8 mouse cellular contexts compared by ENCODE assay signal in the genomic region with DNA sequence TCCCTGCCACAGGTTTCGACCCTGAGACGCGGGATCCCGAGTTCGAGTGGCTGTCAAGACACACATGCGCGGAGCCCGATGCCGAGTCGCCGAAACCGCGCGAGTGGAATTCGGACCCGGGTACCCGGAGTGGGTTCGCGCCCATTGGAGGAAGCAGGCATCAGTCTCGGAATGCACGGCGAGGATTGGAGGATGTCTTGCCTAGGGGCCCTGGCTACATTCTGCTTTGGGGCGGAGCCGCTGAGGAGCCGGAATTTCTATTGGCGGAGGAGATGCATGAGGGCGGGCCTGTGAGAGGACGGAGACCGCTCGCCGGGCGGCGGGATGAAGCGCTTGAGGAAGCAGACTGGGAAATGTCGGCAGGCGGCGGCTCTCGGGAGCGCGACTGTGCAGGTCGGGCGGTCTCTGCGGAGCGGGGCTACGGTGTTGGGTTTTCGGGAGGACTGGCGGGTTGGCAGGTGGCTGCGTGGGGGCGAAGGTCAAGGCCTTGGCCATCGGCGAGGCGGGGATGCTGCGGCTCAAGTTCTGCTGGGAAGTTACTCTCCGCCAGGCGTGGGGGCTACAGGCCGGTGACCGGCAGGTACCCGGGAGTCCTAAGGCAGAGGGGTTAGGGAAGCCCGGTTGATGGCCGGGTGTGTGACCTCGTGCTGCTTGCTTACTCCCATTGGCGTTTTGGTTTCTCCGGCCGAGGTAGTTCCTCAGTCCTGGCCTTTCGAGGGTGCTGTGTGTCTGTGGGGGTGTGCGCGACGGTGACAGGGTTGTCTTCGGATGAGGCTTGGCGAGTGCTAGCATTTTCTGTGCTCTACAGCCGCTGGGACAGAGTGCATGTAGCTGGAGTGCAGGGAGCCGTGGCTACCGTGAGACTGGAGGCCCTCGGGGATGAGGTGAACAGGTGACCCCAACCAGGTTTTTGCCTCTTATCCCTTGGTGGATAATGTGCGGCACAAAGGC. TPM values are rescaled to one million over a fixed set of nuclear protein-coding genes. Genes with fewer than 3 reads are reported as not detected.
A peak's percentile ranks its signal among the peaks of the same experiment; 100 is the strongest.
DNase-seq lines count a peak whose midpoint lies in the region; ATAC-seq and TF ChIP-seq lines count a peak whose summit lies in the region.

No protein-coding gene starts in this region.

- ATAC-seq in G1E (ENCODE audit: extremely low read depth, insufficient number of reproducible peaks, low FRiP score, poor library complexity, severe bottlenecking): peak; percentile 88
- peak; percentile 100 for ATAC-seq in forebrain, postnatal 0 days
- peak; percentile 98 for ATAC-seq in lung, embryonic 15.5 days (ENCODE audit: borderline replicate concordance, extremely low read depth, low FRiP score, low TSS enrichment)

- peak overlapping the region; percentile 64 for H3K9ac ChIP-seq in forebrain, postnatal 0 days
- H3K9ac ChIP-seq in lung, embryonic 15.5 days: peak overlapping the region; percentile 59

- no peak overlapping the region for H3K27ac ChIP-seq in forebrain, postnatal 0 days (ENCODE audit: low read depth, low read length)
- H3K27ac ChIP-seq in lung, embryonic 15.5 days: peak overlapping the region; percentile 20

- H3K4me3 ChIP-seq in G1E (ENCODE audit: low read depth, low read length): peak overlapping the region; percentile 99
- peak overlapping the region; percentile 65 for H3K4me3 ChIP-seq in forebrain, postnatal 0 days (ENCODE audit: low read depth, low read length)
- H3K4me3 ChIP-seq in lung, embryonic 15.5 days: peak overlapping the region; percentile 73

- no peak for TF ChIP-seq CTCF in G1E (IDR thresholded peaks at IDR 0.05; ENCODE audit: low read depth, low read length)
- no peak for TF ChIP-seq CTCF in forebrain, postnatal 0 days (IDR thresholded peaks at IDR 0.05; ENCODE audit: low read depth)

- H3K36me3 ChIP-seq in G1E (replicated peaks): peaks cover 49% of the 10 kb centered on the region
- H3K36me3 ChIP-seq in forebrain, postnatal 0 days (ENCODE audit: insufficient read depth): peaks cover 16% of the 10 kb centered on the region; the same call in 1 of the 2 replicates
- H3K36me3 ChIP-seq in lung, embryonic 15.5 days: no peaks in the 10 kb centered on the region

- peak; percentile 100 for DNase-seq in G1E (ENCODE audit: low spot score)
- DNase-seq in cerebellum, adult 18-20 months: peak; percentile 97 to 99
- peak; percentile 97 for DNase-seq in forebrain, postnatal 0 days
- DNase-seq in heart, postnatal 4 days: peak; percentile 99
- DNase-seq in layer of hippocampus, adult 8-10 months (ENCODE audit: low spot score in 2 of 2): peak; percentile 98
- peak; percentile 96 for DNase-seq in ovary, adult 18-20 months (ENCODE audit: low spot score)
- peak; percentile 97 for DNase-seq in thymus, postnatal 0 days (ENCODE audit: low spot score)

- H3K9me3 ChIP-seq in G1E (replicated peaks): no peaks in the 10 kb centered on the region
- H3K9me3 ChIP-seq in forebrain, postnatal 0 days (ENCODE audit: low read length): no peaks in the 10 kb centered on the region
- H3K9me3 ChIP-seq in lung, embryonic 15.5 days: no peaks in the 10 kb centered on the region

- no peaks in the 10 kb centered on the region for H3K27me3 ChIP-seq in G1E (ENCODE audit: insufficient read depth, low read length)
- no peaks in the 10 kb centered on the region for H3K27me3 ChIP-seq in forebrain, postnatal 0 days (ENCODE audit: insufficient read depth, low read length)
- no peaks in the 10 kb centered on the region; the same call in 1 of the 2 replicates for H3K27me3 ChIP-seq in lung, embryonic 15.5 days

- WGBS in forebrain, postnatal 0 days: under 1% methylated on average over 75 of the region's 75 CpGs
- whole genome bisulfite sequencing in lung, embryonic 15.5 days: under 1% methylated on average over 75 of the region's 75 CpGs

- peak overlapping the region; percentile 100 for H3K4me2 ChIP-seq in forebrain, postnatal 0 days (ENCODE audit: low read depth)
- peak overlapping the region; percentile 91 for H3K4me2 ChIP-seq in lung, embryonic 15.5 days

- peaks cover 75% of the 10 kb centered on the region for H3K4me1 ChIP-seq in G1E (ENCODE audit: insufficient read depth, low read depth, low read length)
- peaks cover 6% of the 10 kb centered on the region; the same call in 1 of the 2 replicates for H3K4me1 ChIP-seq in forebrain, postnatal 0 days (ENCODE audit: insufficient read depth)
- peaks cover 32% of the 10 kb centered on the region for H3K4me1 ChIP-seq in lung, embryonic 15.5 days

RNA-seq across cellular contexts. Expression of a gene that starts 9.9 kb away (rescaled TPM):
- 127 and 141 TPM in 2 replicates for total RNA-seq in G1E (2014; fragmentation: Nextera tagmentation)
- 119 and 128 TPM in 2 replicates for total RNA-seq in G1E (2017)
- 48.3 and 51.4 TPM in 2 replicates for polyA plus RNA-seq in G1E (2012)
- total RNA-seq in forebrain, postnatal 0 days (2014; rRNA removed): 17.9 and 21.7 TPM in 2 replicates
- 8.0 and 11.2 TPM in 2 replicates for polyA plus RNA-seq in forebrain, postnatal 0 days (2015; fragmentation: Nextera tagmentation; extraction: Ambion mirVana)
- 10 to 100 TPM; 10.3 to 10.5 TPM for total RNA-seq in heart, postnatal 4 days (2021)
- total RNA-seq in layer of hippocampus, adult 8-10 months (2022): 10 to 100 TPM; 45.2 to 60.9 (median 49.3) TPM
- polyA plus RNA-seq in lung, embryonic 15.5 days (2015; fragmentation: Nextera tagmentation; extraction: Ambion mirVana): 28.2 and 35.5 TPM in 2 replicates
- polyA plus RNA-seq in thymus, postnatal 0 days (2015; fragmentation: Nextera tagmentation; extraction: Ambion mirVana): 45.8 and 46.8 TPM in 2 replicates

RNA-seq across cellular contexts. Expression of a gene that starts 37.0 kb away (rescaled TPM):
- total RNA-seq in G1E (2014; fragmentation: Nextera tagmentation) (106 and 126 TPM in 2 replicates), G1E (2017) (168 and 172 TPM in 2 replicates)
- 53.7 and 56.7 TPM in 2 replicates for polyA plus RNA-seq in G1E (2012)
- total RNA-seq in forebrain, postnatal 0 days (2014; rRNA removed): 46.3 and 54.4 TPM in 2 replicates
- polyA plus RNA-seq in forebrain, postnatal 0 days (2015; fragmentation: Nextera tagmentation; extraction: Ambion mirVana): 68.3 and 84.1 TPM in 2 replicates
- total RNA-seq in heart, postnatal 4 days (2021): 10 to 100 TPM; 35.0 to 37.4 TPM
- 10 to 100 TPM; 33.8 to 39.5 (median 36.0) TPM for total RNA-seq in layer of hippocampus, adult 8-10 months (2022)
- 148 and 151 TPM in 2 replicates for polyA plus RNA-seq in lung, embryonic 15.5 days (2015; fragmentation: Nextera tagmentation; extraction: Ambion mirVana)
- 136 and 155 TPM in 2 replicates for polyA plus RNA-seq in thymus, postnatal 0 days (2015; fragmentation: Nextera tagmentation; extraction: Ambion mirVana)

RNA-seq across cellular contexts. Expression of a gene that starts 50.3 kb away (rescaled TPM):
- total RNA-seq in G1E (2014; fragmentation: Nextera tagmentation) (21.5 and 31.5 TPM in 2 replicates), G1E (2017) (20.7 and 22.5 TPM in 2 replicates)
- polyA plus RNA-seq in G1E (2012): 7.6 and 9.7 TPM in 2 replicates
- 12.1 and 15.6 TPM in 2 replicates for total RNA-seq in forebrain, postnatal 0 days (2014; rRNA removed)
- polyA plus RNA-seq in forebrain, postnatal 0 days (2015; fragmentation: Nextera tagmentation; extraction: Ambion mirVana): 24.4 and 30.7 TPM in 2 replicates
- total RNA-seq in heart, postnatal 4 days (2021): 10 to 100 TPM; 15.2 to 15.3 TPM
- 10 to 100 TPM; 27.0 to 32.3 (median 27.9) TPM for total RNA-seq in layer of hippocampus, adult 8-10 months (2022)
- 12.8 and 13.2 TPM in 2 replicates for polyA plus RNA-seq in lung, embryonic 15.5 days (2015; fragmentation: Nextera tagmentation; extraction: Ambion mirVana)
- polyA plus RNA-seq in thymus, postnatal 0 days (2015; fragmentation: Nextera tagmentation; extraction: Ambion mirVana): 13.2 and 14.2 TPM in 2 replicates

RNA-seq across cellular contexts. Expression of a gene that starts 51.1 kb away (rescaled TPM):
- 22.9 and 29.7 TPM in 2 replicates for total RNA-seq in G1E (2014; fragmentation: Nextera tagmentation)
- total RNA-seq in G1E (2017): 13.5 and 15.2 TPM in 2 replicates
- 27.6 and 28.2 TPM in 2 replicates for polyA plus RNA-seq in G1E (2012)
- total RNA-seq in forebrain, postnatal 0 days (2014; rRNA removed): 2.5 and 3.0 TPM in 2 replicates
- 1.4 and 2.0 TPM in 2 replicates for polyA plus RNA-seq in forebrain, postnatal 0 days (2015; fragmentation: Nextera tagmentation; extraction: Ambion mirVana)
- 10 to 100 TPM; 22.4 to 23.4 TPM for total RNA-seq in heart, postnatal 4 days (2021)
- 1 to 10 TPM; 1.6 to 2.9 (median 2.0) TPM for total RNA-seq in layer of hippocampus, adult 8-10 months (2022)
- polyA plus RNA-seq in lung, embryonic 15.5 days (2015; fragmentation: Nextera tagmentation; extraction: Ambion mirVana): 5.3 and 9.3 TPM in 2 replicates
- 9.4 and 10.2 TPM in 2 replicates for polyA plus RNA-seq in thymus, postnatal 0 days (2015; fragmentation: Nextera tagmentation; extraction: Ambion mirVana)

RNA-seq across cellular contexts. Expression of a gene that starts 58.2 kb away (rescaled TPM):
- 80.4 and 94.2 TPM in 2 replicates for total RNA-seq in G1E (2014; fragmentation: Nextera tagmentation)
- total RNA-seq in G1E (2017): 69.2 and 94.3 TPM in 2 replicates
- polyA plus RNA-seq in G1E (2012): 12.6 and 16.7 TPM in 2 replicates
- total RNA-seq in forebrain, postnatal 0 days (2014; rRNA removed): 14.2 and 16.2 TPM in 2 replicates
- 30.9 and 33.0 TPM in 2 replicates for polyA plus RNA-seq in forebrain, postnatal 0 days (2015; fragmentation: Nextera tagmentation; extraction: Ambion mirVana)
- total RNA-seq in heart, postnatal 4 days (2021): 10 to 100 TPM; 17.3 to 18.7 TPM
- total RNA-seq in layer of hippocampus, adult 8-10 months (2022): 10 to 100 TPM; 15.3 to 18.3 (median 16.4) TPM
- 57.7 and 60.8 TPM in 2 replicates for polyA plus RNA-seq in lung, embryonic 15.5 days (2015; fragmentation: Nextera tagmentation; extraction: Ambion mirVana)
- 76.4 and 76.7 TPM in 2 replicates for polyA plus RNA-seq in thymus, postnatal 0 days (2015; fragmentation: Nextera tagmentation; extraction: Ambion mirVana)
